Mouse (Mus musculus) lung, embryonic 16.5 days (tissue): ENCODE measurements around the gene Eif1b. TPM values are rescaled to one million over a fixed set of nuclear protein-coding genes. Genes with fewer than 3 reads are reported as not detected.
"Not testable (repeated sequence)": the region's sequence is repeated elsewhere in the genome, so short reads cannot be mapped to it uniquely, and the experiment has no call there.

Experiments used
- ATAC-seq: fragments of 200-750 bp; cut with Nextera tagmentation; 2 replicates; pipeline ENCODE4 v1.8.0; 2017; ENCODE audit warnings: low read depth, mild to moderate bottlenecking, moderate library complexity
- H3K27ac ChIP-seq: fragments of 300-500 bp; sonication (generic); 2 replicates; pipeline ENCODE4 v1.5.1; 2014; ENCODE audit warnings: mild to moderate bottlenecking, control low read depth, low read length
- H3K27me3 ChIP-seq: fragments of 300-500 bp; sonication (generic); 2 replicates; pipeline ENCODE4 v1.6.1; 2014; ENCODE audit warnings: low read depth, low read length, mixed read lengths; ENCODE audit not compliant: control insufficient read depth, insufficient read depth
- H3K36me3 ChIP-seq: fragments of 300-500 bp; sonication (generic); 2 replicates; pipeline ENCODE4 v1.6.1; 2014; ENCODE audit warnings: low read length; ENCODE audit not compliant: control insufficient read depth, insufficient read depth
- H3K4me1 ChIP-seq: fragments of 300-500 bp; sonication (generic); replicated peaks from 2 replicates; pipeline ENCODE4 v1.6.1; 2014; ENCODE audit warnings: low read length, mixed read lengths; ENCODE audit not compliant: control insufficient read depth, insufficient read depth
- H3K4me2 ChIP-seq: fragments of 300-500 bp; sonication (generic); 2 replicates; pipeline ENCODE4 v1.6.1; 2014; ENCODE audit warnings: low read depth, low read length, control low read depth
- H3K4me3 ChIP-seq: fragments of 300-500 bp; sonication (generic); 2 replicates; pipeline ENCODE4 v1.5.1; 2014; ENCODE audit warnings: mild to moderate bottlenecking, low read length, control low read depth
- H3K9ac ChIP-seq: fragments of 300-500 bp; sonication (generic); 2 replicates; pipeline ENCODE4 v1.6.1; 2014; ENCODE audit warnings: low read length, control low read depth
- H3K9me3 ChIP-seq: fragments of 300-500 bp; sonication (generic); 2 replicates; pipeline ENCODE4 v1.6.1; 2016; ENCODE audit warnings: low read length; ENCODE audit not compliant: control insufficient read depth
- WGBS: fragments of 180-500 bp; shearing (Covaris S2); extraction: QIAGEN DNeasy Blood & Tissue Kit; methylation state at CpG from one replicate; pipeline ENCODE4 v1.1.7; 2014; 5-methylcytosine and 5-hydroxymethylcytosine counted together
- polyA plus RNA-seq: library from polyadenylated mRNA; unstranded; fragments of >200 nt; fragmentation: Nextera tagmentation; extraction: Ambion mirVana; gene quantifications from 2 replicates; pipeline ENCODE4 v1.2.1, GENCODE M21; 2015

Gene Eif1b
- polyA plus RNA-seq, 1 experiment from 2014 or later = 173 TPM

DNA sequence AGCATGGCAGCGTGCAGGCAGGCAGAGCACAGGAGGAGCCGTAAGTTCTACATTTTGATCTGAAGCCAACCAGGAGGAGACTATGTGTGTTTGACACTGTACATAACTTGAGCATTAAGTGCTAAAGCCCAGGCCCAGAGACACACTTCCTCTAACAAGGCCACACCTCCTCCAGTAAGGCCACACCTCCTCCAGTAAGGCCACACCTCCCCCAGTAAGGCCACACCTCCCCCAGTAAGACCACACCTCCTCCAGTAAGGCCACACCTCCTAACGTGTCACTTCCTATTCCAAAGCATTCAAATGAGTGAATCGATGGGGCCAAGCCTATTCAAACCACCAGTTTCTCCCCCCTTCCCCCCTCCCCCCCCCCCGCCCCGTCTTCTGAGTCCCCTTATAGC lies 40.7 kb downstream of the Eif1b start:
- H3K27ac ChIP-seq = no peak overlapping the region
- no peak overlapping the region for H3K4me3 ChIP-seq
- H3K27me3 ChIP-seq = no peaks in the 10 kb centered on the region
- no peaks in the 10 kb centered on the region for H3K9me3 ChIP-seq
- WGBS = 82% methylated on average over 6 of the region's 6 CpGs
- no peaks in the 10 kb centered on the region for H3K4me1 ChIP-seq
- H3K9ac ChIP-seq = no peak overlapping the region
- no peak for ATAC-seq
- no peaks in the 10 kb centered on the region for H3K36me3 ChIP-seq
- no peak overlapping the region for H3K4me2 ChIP-seq

DNA sequence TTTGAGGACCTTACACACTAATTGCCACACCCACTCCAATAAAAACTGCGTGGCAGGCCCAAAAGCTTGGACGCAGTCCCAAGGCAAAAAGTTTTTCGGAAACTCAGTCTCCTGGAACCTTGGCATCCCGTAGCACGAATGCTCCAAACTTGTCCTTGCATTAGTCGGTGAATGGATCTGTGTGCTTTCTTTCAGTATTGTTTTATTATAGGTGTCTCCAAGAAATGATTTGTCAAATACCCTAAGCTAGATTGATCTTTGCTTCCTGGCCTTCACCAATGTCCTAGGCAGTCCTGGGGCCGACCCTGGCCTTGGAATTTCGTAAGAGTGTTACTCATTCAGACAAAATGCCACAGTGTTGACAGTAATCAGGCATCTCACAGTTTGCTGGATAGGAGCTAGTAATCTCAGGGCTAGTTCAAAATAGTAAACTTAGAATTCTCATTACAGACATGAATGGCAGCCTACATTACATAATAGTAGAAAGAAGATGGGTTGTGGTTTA lies 41.5 kb downstream of the Eif1b start:
- not testable (repeated sequence) for H3K4me2 ChIP-seq, H3K4me1 ChIP-seq, H3K4me3 ChIP-seq, H3K9ac ChIP-seq, H3K9me3 ChIP-seq, H3K27ac ChIP-seq, H3K36me3 ChIP-seq, H3K27me3 ChIP-seq, ATAC-seq
- 91% methylated on average over 8 of the region's 8 CpGs for WGBS

DNA sequence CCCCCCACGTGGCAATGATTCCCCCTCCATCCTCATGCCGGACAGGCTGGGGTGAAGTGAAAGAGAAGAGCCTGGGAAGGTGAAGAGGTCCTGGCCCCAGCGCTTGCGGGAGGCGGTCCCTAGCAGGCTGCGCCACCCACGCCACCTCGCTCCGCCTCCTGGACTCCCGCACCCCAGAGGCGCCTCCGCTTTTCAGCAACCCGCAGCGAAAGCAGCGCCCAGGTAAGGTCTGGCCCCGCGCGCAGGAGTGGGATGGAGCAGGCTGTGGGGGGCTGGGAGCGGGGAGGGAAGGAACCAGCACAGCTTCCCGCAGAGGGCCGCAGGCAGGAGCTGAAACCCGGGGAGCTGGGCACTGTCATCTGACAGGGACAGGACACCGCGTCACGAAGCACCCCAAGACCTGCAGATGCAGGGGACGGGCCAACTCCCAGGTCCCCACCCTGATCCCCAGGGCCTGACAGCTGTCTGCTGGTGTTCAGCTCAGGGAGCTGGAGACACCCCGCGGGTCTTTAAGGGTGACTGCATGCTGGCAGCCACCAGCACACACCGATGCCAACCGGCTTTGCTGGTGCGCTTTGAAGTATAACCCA lies 47.7 kb downstream of the Eif1b start, which contains the start of gene Entpd3:
Gene Entpd3, plus strand, starts transcription at position 157 of the 590 bp plus-strand sequence.
- Histone ChIP-seq H3K4me1 (peaks cover 15% of the 10 kb centered on the region), H3K9ac (peak within 1 kb of the TSS; percentile 65), H3K9me3 (no peaks in the 10 kb centered on the region), H3K4me2 (peak within 1 kb of the TSS; percentile 70), H3K36me3 (no peaks in the 10 kb centered on the region), H3K27me3 (peaks cover 8% of the 10 kb centered on the region; the same call in 1 of the 2 replicates), H3K4me3 (peak within 1 kb of the TSS; percentile 58), H3K27ac (peak within 1 kb of the TSS; percentile 43; the same call in 1 of the 2 replicates)
- WGBS = 2% methylated on average over 30 of the region's 31 CpGs
- peak; percentile 15; the same call in 1 of the 2 replicates for ATAC-seq

DNA sequence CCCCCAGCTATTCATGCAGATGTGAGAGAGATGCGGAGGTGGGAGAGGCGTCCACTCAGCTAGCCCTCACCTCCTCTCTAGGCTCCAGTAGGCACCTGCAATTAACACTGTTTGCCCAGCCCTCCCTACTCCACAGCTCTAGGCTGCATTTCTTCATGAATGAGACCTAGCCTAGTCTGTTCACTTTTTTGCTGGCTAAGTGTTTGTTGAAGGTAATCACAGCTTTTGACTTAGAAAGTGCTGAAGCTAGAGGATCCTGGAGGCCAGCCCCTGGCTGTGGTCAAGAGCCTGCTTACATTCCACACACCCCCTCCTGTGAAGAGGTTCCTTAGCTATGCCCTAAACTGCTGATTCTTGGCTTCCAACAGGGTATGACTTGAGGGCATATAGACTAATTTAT lies 49.4 kb downstream of the Eif1b start:
- peaks cover 8% of the 10 kb centered on the region; the same call in 1 of the 2 replicates for H3K27me3 ChIP-seq
- peaks cover 15% of the 10 kb centered on the region for H3K4me1 ChIP-seq
- no peak overlapping the region; the same call in 1 of the 2 replicates for H3K4me2 ChIP-seq
- 7% methylated on average over 2 of the region's 2 CpGs for whole genome bisulfite sequencing
- H3K9me3 ChIP-seq = no peaks in the 10 kb centered on the region
- H3K9ac ChIP-seq = no peak overlapping the region
- ATAC-seq = peak; percentile 94
- H3K36me3 ChIP-seq = no peaks in the 10 kb centered on the region
- peak overlapping the region; percentile 86; the same call in 1 of the 2 replicates for H3K27ac ChIP-seq
- H3K4me3 ChIP-seq = no peak overlapping the region

DNA sequence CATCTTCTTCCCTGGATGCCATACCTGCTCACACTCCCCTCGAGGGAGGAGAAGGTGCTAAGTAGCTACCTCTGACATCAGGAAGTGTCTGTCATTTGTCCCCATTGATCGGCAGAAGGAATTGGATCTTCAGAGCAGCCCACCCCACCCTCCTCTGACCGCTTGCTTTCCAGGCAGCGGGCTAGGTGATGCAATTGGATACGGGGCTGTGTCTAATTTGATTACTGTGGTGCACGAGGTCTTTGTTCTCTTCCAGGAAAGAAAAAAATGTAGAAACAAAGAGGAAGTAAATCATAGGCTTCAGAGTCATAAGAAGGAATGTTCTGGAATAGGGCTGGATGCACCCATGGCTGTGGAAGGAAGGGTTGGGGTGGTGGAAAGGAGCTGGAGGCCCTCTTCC lies 50.2 kb downstream of the Eif1b start:
- ATAC-seq = no peak

More for the DNA sequence above, 50.2 kb downstream of the Eif1b start:
- Histone ChIP-seq H3K9ac (no peak overlapping the region), H3K4me1 (peaks cover 15% of the 10 kb centered on the region), H3K27ac (peak overlapping the region; percentile 86), H3K9me3 (no peaks in the 10 kb centered on the region), H3K27me3 (peaks cover 8% of the 10 kb centered on the region; the same call in 1 of the 2 replicates), H3K36me3 (no peaks in the 10 kb centered on the region), H3K4me2 (peak overlapping the region; percentile 46), H3K4me3 (0 out of 2 replicates have a peak overlapping the region, but pooled peaks have one; percentile 9)
- 16% methylated on average over 6 of the region's 6 CpGs for WGBS

Other genes with a start within 250 kb of the Eif1b start
- 0.24 and 0.29 TPM in 2 replicates for gene Myrip, start 190.7 kb upstream of the Eif1b start, polyA plus RNA-seq
- gene Entpd3, start 47.6 kb downstream of the Eif1b start, polyA plus RNA-seq = 9.3 and 10.8 TPM in 2 replicates
- gene Rpl14, start 79.2 kb downstream of the Eif1b start, polyA plus RNA-seq = 767 and 782 TPM in 2 replicates